Mouse (Mus musculus) layer of hippocampus, postnatal 10 days (tissue): ENCODE data around the gene Hmg20a. TPM values are rescaled to one million over a fixed set of nuclear protein-coding genes. Genes with fewer than 3 reads are reported as not detected.

Source experiments
- DNase-seq, 2 experiments: peaks; one replicate each; pipeline ENCODE4 v3.0.0; 2021; ENCODE audit warnings: low spot score in 2 of 2
- total RNA-seq, 2 experiments: library from RNA; stranded (reverse); gene quantifications; 2 replicates each; pipeline ENCODE4 v1.2.3; 2021

The Hmg20a gene
- total RNA-seq, 2 experiments from 2014 or later, result 60.3 to 62.8 TPM

DNA sequence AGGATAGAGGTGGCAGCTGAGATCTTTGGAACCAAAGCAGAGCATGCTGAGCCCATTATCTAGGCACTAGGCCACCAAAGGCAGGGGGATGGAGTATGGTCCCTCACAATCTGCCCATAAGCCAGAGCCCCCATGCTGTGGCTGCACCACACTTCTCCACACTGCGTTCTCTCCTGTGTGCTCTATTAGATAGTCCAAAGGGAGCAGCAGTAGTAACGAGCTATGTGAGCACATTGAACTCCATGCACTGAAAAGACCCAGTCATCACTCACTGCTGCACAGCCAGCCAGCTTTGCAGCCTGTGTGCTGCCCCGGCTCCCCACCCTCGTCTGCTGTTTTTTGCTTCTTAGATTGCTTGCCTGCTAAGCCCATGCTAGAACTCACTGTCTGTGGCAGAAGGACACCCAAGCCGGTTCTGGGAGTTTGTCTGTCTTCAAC is 77.4 kb downstream of the Hmg20a start:
- DNase-seq, result peak; percentile 38 to 48

DNA sequence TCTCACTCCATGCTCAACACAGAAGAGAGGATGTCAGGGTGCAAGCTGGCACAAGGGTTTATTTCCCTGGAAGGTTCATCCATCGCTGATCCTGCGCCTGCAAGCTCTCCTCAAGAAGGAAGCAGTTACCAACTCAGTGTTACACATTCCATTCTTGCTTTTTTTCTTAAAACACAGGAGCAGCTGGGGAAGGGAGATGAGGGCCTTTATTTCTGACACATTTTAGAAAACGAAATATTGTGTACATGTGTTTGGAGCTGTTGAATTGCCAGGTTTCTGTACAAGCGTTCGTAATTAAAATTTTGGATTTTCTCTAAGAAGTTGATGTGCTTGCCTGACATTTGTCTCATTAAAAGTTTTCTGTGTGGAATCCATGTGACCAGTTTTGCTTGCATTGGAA is 78.2 kb downstream of the Hmg20a start:
- no peak for DNase-seq

DNA sequence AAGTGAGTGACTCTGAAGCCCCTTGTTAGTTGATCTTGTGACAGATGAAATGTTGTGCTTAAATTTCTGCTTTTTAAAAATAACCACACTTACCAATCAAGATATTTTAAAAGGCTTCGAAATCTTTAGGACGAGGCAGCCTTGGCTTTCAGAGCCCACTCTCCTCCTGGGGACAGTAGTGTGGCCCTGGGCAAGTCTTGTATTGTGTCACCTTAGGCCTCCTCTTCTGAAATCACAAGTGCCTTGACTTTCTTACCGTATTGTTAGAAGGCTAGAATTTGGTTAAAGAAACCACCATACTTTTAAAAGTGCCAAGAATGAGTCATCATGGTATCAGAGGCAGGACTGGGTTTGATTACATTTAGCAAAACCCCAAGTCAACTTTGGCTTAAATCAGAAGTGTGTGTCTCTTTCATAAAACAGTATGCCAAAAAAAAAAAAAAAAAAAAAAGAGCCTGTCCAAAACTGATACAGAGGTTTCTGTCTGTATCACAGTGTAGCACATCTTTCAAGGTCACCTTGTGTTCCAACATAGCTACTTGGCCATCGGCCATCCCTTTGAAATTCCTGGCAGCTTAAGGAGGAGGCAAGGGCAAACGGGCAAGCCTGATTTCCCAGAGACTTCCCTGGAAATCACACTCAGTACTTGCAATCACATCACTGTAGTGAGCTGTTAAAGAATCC is 78.9 kb downstream of the Hmg20a start:
- DNase-seq, result peak in 1 of 2 experiments; percentile 34

DNA sequence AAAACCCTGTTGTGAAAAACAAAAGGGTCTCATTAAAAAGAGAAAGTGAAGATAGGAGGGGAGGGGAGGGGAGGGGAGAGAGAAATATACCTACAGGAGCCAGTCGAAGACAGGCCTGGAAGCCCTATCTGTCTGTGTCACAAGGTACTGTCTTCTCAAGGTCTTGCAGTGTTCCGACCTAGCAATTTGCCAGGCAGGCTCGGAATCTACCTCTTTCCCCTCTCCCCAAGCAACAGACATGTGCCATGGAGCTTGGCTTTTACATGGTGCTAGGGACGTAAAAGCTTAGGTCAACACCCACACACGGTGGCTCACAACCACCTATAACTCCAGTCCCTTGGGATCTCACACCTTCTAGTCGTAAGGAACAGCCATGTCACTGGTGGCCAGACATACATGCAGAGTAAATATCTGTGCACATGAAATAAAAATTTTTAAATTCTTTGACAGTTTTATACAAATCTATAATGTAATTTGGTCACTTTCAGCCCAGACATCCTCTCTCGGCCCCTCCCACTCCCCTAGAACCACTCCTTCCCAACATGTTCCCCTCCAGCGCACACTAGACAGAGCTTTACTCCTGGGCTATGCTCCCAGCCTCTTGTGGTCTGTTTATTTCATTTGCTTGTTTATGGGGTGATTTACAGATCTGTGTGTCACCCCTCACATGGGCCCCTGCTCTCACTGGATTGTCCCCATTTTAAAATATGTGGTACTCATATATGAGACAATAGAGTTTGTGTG is 81.1 kb downstream of the Hmg20a start:
- DNase-seq, result no peak

GRCm38 (mm10) chr9:56500893-56501590 is 82.6 kb downstream of the Hmg20a start:
- no peak for DNase-seq

DNA sequence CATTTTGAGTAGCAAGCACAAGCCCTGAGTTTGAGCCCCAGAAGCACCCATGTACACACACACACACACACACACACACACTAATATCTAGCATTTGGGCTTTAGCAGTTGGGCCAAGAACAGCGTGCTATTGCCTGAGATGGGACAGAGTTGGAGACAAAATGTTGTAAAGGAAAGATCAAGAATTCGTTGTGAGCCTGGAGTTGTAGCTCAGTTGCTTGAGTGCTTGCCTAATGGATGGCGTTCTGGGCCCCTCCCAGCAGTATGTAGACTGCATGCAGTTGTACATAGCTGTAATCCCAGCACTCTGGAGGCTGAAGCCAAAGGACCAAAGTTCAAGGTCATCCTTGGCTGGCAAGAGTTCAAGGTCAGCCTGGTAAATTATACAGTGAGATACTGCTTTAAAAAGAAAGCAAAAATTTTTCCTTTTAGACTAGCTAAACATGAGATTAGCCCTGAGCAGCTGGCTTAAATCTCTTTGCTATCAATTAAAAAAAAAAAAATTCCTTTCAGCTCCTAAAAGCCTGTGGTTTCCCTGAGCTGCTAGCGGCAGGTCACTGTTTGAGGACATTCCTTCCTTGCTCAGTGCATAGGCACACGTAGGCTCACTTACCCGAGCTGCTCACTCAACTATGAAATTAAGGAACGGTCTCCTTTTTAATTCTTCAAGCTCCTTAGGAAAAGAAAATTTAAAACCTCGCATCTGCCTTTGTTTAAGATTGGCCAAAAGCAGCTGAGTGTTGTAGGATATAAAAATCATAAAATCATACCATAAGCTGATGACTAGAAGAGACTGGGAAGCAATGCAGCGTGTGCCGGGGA is 83.5 kb downstream of the Hmg20a start:
- no peak for DNase-seq

DNA sequence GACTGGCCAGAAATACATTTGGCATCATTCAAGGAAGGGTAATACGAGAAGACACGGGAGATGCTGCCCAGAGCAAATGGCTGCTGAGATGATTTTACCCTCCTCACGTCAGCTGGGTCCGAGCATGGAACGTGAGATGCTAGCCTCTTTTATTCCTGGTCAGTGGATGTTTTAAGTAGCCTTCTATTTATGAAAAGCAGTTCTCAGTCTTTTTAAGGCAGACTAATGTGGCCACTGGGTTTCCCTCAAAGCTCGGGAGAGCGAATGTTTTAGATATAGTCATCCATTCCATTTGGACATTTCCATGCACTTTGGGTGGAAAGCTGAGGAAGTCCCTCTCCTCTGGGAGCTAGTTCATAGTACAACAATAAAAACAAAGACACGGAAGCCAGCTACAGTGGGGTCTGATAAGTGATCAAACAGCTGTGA is 84.1 kb downstream of the Hmg20a start:
- no peak for DNase-seq

DNA sequence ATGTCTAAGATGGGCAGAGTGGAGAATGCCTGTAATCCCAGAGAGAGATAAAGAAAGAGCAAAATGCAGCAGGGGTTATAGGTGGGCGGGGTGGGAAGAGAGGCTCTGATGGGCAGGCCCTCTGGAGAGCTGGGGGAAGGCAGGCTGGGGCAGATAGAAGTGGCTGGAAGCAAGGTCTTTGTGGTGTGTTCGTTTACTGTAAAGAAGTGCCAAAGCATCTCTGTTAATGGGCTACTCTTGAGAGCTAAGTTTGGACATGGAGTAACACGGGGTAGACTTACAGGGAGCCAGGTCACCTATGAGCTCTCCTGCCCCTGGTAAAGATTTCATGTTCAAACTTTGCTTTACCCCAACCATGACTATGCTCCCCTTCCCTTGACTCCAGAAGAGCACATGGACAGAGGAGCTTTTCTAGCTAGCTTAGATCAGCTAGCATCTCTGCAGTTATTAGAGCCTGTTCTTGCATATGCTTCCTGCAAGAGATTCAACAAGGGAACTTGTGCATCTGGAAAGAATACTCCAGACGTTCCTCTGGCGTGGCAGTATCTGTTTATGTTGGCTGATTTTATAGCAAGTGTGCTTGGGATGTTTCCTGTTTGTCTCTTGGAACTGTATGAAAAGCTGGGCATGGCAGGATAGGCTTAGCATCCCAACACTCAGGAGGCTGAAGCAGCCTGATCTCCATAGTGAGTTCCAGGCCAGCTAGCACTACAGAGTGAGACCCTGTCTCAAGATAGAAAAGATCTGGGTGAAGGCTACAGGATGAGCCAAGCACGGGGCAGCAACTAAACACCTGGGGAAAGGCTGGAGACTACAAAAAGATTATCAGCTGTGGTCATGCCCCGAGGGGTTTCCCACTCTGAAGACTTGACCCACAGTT is 85.5 kb downstream of the Hmg20a start:
- DNase-seq, result no peak

DNA sequence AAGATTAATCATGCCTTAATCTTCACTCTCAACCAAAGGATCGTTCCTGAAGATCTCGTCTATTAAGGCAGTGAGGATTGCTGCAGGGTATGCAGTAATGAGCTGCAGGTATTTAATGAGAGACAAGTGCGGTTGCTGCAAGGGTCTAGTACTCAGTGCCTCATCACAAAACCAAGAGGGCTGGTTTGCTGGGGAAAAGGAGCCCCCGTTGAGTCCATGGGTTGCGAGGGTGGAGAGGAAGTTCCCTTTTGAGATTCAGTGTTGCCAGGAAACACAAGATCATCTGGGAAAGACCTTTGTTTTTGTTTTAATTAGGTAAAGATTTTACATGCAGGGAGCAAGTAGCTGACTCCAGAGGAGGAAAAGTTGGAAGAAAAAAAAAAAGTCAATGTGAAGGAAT is 86.1 kb downstream of the Hmg20a start:
- no peak for DNase-seq

GRCm38 (mm10) chr9:56505083-56505792 is 86.8 kb downstream of the Hmg20a start:
- no peak for DNase-seq

- DNase-seq, result peak; percentile 97
Measured at GRCm38 (mm10) chr9:56505793-56506755, 87.7 kb downstream of the Hmg20a start.

DNA sequence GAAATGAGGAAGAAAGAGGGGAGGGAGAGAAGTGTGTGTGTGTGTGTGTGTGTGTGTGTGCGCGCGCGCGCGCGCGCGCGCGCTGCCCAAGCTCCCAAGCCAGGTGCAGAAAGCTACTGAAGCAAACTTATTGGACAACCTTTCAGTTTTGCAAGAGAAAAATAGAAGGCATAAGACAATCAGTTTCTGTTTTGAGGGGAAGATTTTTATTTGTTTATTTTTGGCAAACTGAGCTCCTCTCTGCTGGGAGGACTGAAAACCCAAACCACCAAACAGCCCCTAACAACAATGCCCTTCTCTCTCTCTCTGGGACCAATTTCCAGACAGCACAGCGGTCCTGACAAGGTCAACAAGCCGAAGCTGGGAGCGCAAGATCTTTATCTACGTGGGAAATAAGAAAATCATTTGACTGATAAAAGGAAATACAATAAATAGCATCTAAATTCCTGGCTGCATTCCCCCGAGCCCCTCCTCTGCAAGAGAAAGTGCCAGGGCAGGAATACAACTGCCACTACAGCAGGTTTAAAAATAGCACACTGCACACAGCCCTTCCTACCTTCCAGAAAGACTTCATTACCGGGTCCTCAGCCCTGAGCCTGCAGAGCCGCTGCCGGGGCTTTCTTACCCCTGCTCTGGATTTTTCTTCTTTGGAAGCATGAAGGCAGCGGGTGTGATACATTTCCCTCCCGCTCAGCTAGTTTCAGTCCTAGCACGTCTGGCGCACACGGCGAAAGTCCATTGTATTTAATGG is 88.7 kb downstream of the Hmg20a start:
- DNase-seq, result peak; percentile 24 to 44

DNA sequence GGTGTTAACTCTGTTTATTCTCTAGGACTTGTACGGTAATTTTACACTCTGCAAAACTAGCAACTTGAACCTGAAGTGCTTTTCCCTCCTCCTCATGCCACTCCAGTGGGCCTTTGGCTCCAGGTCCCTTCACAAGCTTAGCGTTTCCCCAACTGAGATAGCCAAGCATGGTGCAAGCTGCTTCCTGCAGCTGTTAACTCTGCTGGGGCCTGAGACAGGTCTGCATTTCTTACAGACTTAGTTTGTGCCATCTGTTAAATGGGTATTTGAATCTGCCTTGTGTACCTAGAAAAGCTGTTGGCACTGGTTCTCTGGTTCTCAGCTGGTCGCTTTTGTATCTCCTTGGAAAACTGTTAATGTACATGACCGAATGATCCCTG is 89.3 kb downstream of the Hmg20a start:
- DNase-seq, result no peak

- no peak for DNase-seq
Measured at GRCm38 (mm10) chr9:56508835-56509451, 90.5 kb downstream of the Hmg20a start.

DNA sequence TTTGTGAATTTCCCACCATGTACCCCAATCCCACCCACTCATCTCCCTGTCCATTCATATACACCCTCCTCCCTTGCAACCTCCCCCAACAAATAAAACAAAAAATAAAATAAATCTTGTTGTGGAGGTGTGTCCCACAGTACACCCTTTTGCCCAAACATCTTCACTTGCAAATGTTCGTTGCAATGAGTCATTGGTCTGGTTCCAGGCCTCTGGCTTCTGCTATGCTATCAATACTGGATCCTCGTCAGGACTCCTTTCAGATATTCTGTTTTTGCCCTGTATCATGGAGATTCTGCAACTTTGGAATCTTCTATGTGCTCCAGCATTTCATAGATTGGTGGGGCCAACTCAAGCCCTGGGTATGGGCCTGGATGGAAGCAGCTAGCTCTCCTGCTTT is 91.9 kb downstream of the Hmg20a start:
- DNase-seq, result no peak

DNA sequence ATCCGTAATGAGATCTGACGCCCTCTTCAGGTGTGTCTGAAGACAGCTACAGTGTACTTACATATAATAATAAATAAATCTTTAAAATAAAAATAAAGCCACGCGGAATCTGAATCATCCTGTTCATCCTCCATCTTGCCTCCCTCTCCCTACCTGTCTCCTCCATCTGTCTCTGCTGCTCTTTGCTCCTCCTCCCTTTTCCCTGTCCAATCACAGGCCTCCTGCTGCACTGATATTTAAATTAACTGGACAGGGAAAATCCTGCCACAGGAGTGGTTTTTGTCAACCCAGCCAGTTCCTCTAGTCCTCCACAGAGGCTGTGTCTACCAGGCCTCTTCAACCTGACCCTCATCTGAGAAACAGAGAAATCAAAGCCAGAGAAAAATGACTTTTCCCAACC is 94.1 kb downstream of the Hmg20a start:
- no peak for DNase-seq

DNA sequence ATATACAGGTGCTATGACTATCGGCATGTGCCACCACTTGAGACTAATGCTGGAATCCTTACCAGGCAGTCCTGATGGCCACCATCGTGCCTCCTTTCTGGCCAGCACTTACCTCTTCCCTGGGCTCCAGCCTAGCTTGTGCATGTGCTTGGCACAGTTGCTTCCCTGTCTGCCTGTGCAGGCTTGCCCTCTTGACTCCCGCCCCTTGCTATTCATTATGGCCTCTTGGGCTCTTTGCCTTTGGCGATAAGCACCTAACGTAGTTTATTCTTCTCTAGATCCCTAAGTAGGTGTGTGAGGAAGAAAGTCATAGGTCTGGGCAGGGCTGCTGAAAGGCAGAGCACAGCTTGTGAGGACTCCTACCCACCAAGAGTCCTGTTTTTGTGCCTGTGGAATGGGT is 96.7 kb downstream of the Hmg20a start:
- no peak for DNase-seq
